Mouse (Mus musculus): ENCODE results near the gene Prkar1b.

Gene Prkar1b

GRCm38 (mm10) chr5:139146476-139147075 lies 3.2 kb downstream of the Prkar1b start:
- in situ Hi-C loops (cut with MboI, MseI): no loop called here

- in situ Hi-C loops (cut with MboI, MseI): no loop called here
These were observed 4.1 kb downstream of the Prkar1b start for GRCm38 (mm10) chr5:139145726-139146125.

- in situ Hi-C loops (cut with MboI, MseI): no loop called here
These were observed 5.9 kb downstream of the Prkar1b start for GRCm38 (mm10) chr5:139143890-139144289.

- in situ Hi-C loops (cut with MboI, MseI): no loop called here
These were observed 8.5 kb downstream of the Prkar1b start for GRCm38 (mm10) chr5:139141326-139141725.

GRCm38 (mm10) chr5:139140589-139140988 lies 9.2 kb downstream of the Prkar1b start:
- in situ Hi-C loops (cut with MboI, MseI): no loop called here

GRCm38 (mm10) chr5:139138926-139139472 lies 10.8 kb downstream of the Prkar1b start:
- in situ Hi-C loops (cut with MboI, MseI): no loop called here

GRCm38 (mm10) chr5:139138261-139138925 lies 11.4 kb downstream of the Prkar1b start:
- in situ Hi-C loops (cut with MboI, MseI): no loop called here

- in situ Hi-C loops (cut with MboI, MseI): no loop called here
These were observed 12.6 kb downstream of the Prkar1b start for GRCm38 (mm10) chr5:139137176-139137575.

GRCm38 (mm10) chr5:139136341-139136740 lies 13.5 kb downstream of the Prkar1b start:
- in situ Hi-C loops (cut with MboI, MseI): no loop called here

- in situ Hi-C loops (cut with MboI, MseI): no loop called here
These were observed 15.3 kb downstream of the Prkar1b start for GRCm38 (mm10) chr5:139134501-139134900.

GRCm38 (mm10) chr5:139130351-139130750 lies 19.4 kb downstream of the Prkar1b start:
- in situ Hi-C loops (cut with MboI, MseI): no loop called here

- in situ Hi-C loops (cut with MboI, MseI): no loop called here
These were observed 20.1 kb downstream of the Prkar1b start for GRCm38 (mm10) chr5:139129572-139130151.

- in situ Hi-C loops (cut with MboI, MseI): no loop called here
These were observed 20.7 kb downstream of the Prkar1b start for GRCm38 (mm10) chr5:139129078-139129477.

GRCm38 (mm10) chr5:139128476-139129065 lies 21.2 kb downstream of the Prkar1b start:
- in situ Hi-C loops (cut with MboI, MseI): no loop called here

GRCm38 (mm10) chr5:139125717-139126116 lies 24.1 kb downstream of the Prkar1b start:
- in situ Hi-C loops (cut with MboI, MseI): no loop called here

- in situ Hi-C loops (cut with MboI, MseI): no loop called here
These were observed 30.9 kb downstream of the Prkar1b start for GRCm38 (mm10) chr5:139118961-139119276.

- in situ Hi-C loops (cut with MboI, MseI): no loop called here
These were observed 31.5 kb downstream of the Prkar1b start for GRCm38 (mm10) chr5:139118139-139118960.

- in situ Hi-C loops (cut with MboI, MseI): no loop called here
These were observed 34.3 kb downstream of the Prkar1b start for GRCm38 (mm10) chr5:139115507-139115906.

- in situ Hi-C loops (cut with MboI, MseI): no loop called here
These were observed 34.9 kb downstream of the Prkar1b start for GRCm38 (mm10) chr5:139114876-139115275.

GRCm38 (mm10) chr5:139112418-139112817 lies 37.4 kb downstream of the Prkar1b start:
- in situ Hi-C loops (cut with MboI, MseI): no loop called here

- in situ Hi-C loops (cut with MboI, MseI): no loop called here
These were observed 37.8 kb downstream of the Prkar1b start for GRCm38 (mm10) chr5:139111991-139112390.

All from T-helper 17 cell (primary cell).